ENCODE assay signal across 9 mouse cellular contexts in genomic region chr1:132199934-132200333, GRCm38 (mm10). TPM values are rescaled to one million over a fixed set of nuclear protein-coding genes. Genes with fewer than 3 reads are reported as not detected.
A peak's percentile ranks its signal among the peaks of the same experiment; 100 is the strongest.
DNase-seq lines count a peak whose midpoint lies in the region; ATAC-seq and TF ChIP-seq lines count a peak whose summit lies in the region.
"Had no signal": no experiment of that assay in that cellular context is flagged by ENCODE, and none has a peak within 500 bp of the region (broad histone marks: within the 10 kb centered on the region; RNA-seq: fewer than 3 reads in every experiment).

No protein-coding gene starts in this region.

- H3K9me3 ChIP-seq in heart, embryonic 11.5 days (replicated peaks; ENCODE audit: control insufficient read depth, low read length) = no peaks in the 10 kb centered on the region
- H3K9me3 ChIP-seq in ES-E14 (ENCODE audit: control insufficient read depth, insufficient read depth, low read depth, low read length) = no peaks in the 10 kb centered on the region
- H3K9me3 ChIP-seq in forebrain, embryonic 12.5 days = no peaks in the 10 kb centered on the region
- no peaks in the 10 kb centered on the region for H3K9me3 ChIP-seq in limb, embryonic 15.5 days

- in situ Hi-C loops in ES-E14 (cut with MboI; ENCODE audit: low sequenced_read_pairs in 2 of 2, unreplicated experiment in 2 of 2) = no loop called here

- no peaks in the 10 kb centered on the region for H3K36me3 ChIP-seq in heart, embryonic 11.5 days (ENCODE audit: control insufficient read depth, insufficient read depth, low read length)
- H3K36me3 ChIP-seq in ES-E14 (ENCODE audit: control insufficient read depth, insufficient read depth, low read length, poor library complexity, severe bottlenecking) = peaks cover 2% of the 10 kb centered on the region; the same call in 1 of the 2 replicates
- no peaks in the 10 kb centered on the region for H3K36me3 ChIP-seq in forebrain, embryonic 12.5 days (replicated peaks)
- H3K36me3 ChIP-seq in limb, embryonic 15.5 days = no peaks in the 10 kb centered on the region

- H3K27me3 ChIP-seq in heart, embryonic 11.5 days (ENCODE audit: control insufficient read depth, insufficient read depth, low read length) = peaks cover 42% of the 10 kb centered on the region
- peaks cover 4% of the 10 kb centered on the region; the same call in 1 of the 2 replicates for H3K27me3 ChIP-seq in forebrain, embryonic 12.5 days
- peaks cover 11% of the 10 kb centered on the region for H3K27me3 ChIP-seq in limb, embryonic 15.5 days

- peaks cover 7% of the 10 kb centered on the region for H3K4me1 ChIP-seq in heart, embryonic 11.5 days (ENCODE audit: control insufficient read depth, insufficient read depth, low read length)
- peaks cover 8 to 46% of the 10 kb centered on the region in 2 experiments for H3K4me1 ChIP-seq in ES-E14 (ENCODE audit: control insufficient read depth in 2 of 2, insufficient read depth in 2 of 2, low read length in 2 of 2, poor library complexity in 1 of 2)
- H3K4me1 ChIP-seq in forebrain, embryonic 12.5 days = peaks cover 86% of the 10 kb centered on the region
- H3K4me1 ChIP-seq in limb, embryonic 15.5 days = peaks cover 36% of the 10 kb centered on the region

- peak overlapping the region; percentile 16; the same call in 1 of the 2 replicates for H3K4me3 ChIP-seq in heart, embryonic 11.5 days (ENCODE audit: low read depth, low read length)
- H3K4me3 ChIP-seq in ES-E14 (ENCODE audit: insufficient read depth in 1 of 2, low read depth in 1 of 2, low read length in 2 of 2, poor library complexity in 1 of 2, severe bottlenecking in 1 of 2) = peak overlapping the region in 1 of 2 experiments; percentile 53; a peak in 2 of 4 replicates
- 0 out of 2 replicates have a peak overlapping the region, but pooled peaks have one; percentile 5 for H3K4me3 ChIP-seq in forebrain, embryonic 12.5 days (replicated peaks)
- H3K4me3 ChIP-seq in limb, embryonic 15.5 days = peak overlapping the region; percentile 33

- 12% methylated on average over 12 of the region's 12 CpGs for WGBS in heart, embryonic 11.5 days (ENCODE audit: insufficient replicate concordance)
- 8% methylated on average over 12 of the region's 12 CpGs for WGBS in forebrain, embryonic 12.5 days
- WGBS in limb, embryonic 15.5 days = 18% methylated on average over 12 of the region's 12 CpGs

- no peak for ATAC-seq in heart, embryonic 11.5 days (replicated peaks; ENCODE audit: insufficient number of reproducible peaks, low FRiP score, low TSS enrichment)
- ATAC-seq in forebrain, embryonic 12.5 days (ENCODE audit: low FRiP score) = no peak
- no peak for ATAC-seq in limb, embryonic 15.5 days (ENCODE audit: insufficient number of reproducible peaks, low FRiP score, low TSS enrichment, low read depth)

- H3K4me2 ChIP-seq in heart, embryonic 11.5 days = peak overlapping the region; percentile 36
- H3K4me2 ChIP-seq in forebrain, embryonic 12.5 days = peak overlapping the region; percentile 37
- peak overlapping the region; percentile 41 for H3K4me2 ChIP-seq in limb, embryonic 15.5 days

- H3K9ac ChIP-seq in heart, embryonic 11.5 days (ENCODE audit: low read depth, low read length) = no peak overlapping the region
- H3K9ac ChIP-seq in ES-E14 (ENCODE audit: insufficient read depth, low read depth, low read length, poor library complexity, severe bottlenecking) = peak overlapping the region; percentile 42; the same call in 1 of the 2 replicates
- no peak overlapping the region for H3K9ac ChIP-seq in forebrain, embryonic 12.5 days
- H3K9ac ChIP-seq in limb, embryonic 15.5 days = no peak overlapping the region

- H3K27ac ChIP-seq in heart, embryonic 11.5 days (ENCODE audit: low read depth, low read length) = no peak overlapping the region
- H3K27ac ChIP-seq in ES-E14 (ENCODE audit: insufficient read depth, low read depth, low read length, poor library complexity, severe bottlenecking) = peak overlapping the region; percentile 93
- peak overlapping the region; percentile 87 for H3K27ac ChIP-seq in forebrain, embryonic 12.5 days
- no peak overlapping the region for H3K27ac ChIP-seq in limb, embryonic 15.5 days

- DNase-seq in heart, postnatal 10 days = no peak
- DNase-seq in ES-E14 (ENCODE audit: low read depth, low spot score) = no peak
- DNase-seq in gastrocnemius, adult 8-10 months (ENCODE audit: low spot score in 2 of 2) = no peak
- DNase-seq in gastrocnemius, adult 18-20 months (ENCODE audit: low spot score) = no peak
- DNase-seq in embryo, embryonic 11 days = no peak
- DNase-seq: kidney, adult 2 months had no signal

- intact Hi-C loops in heart, postnatal 10 days (cut with DNase I) = no loop called here

TF ChIP-seq in ES-E14, 5 proteins besides CTCF, POLR2A, EP300 and RAD21:
- TF ChIP-seq CHD2 (IDR thresholded peaks at IDR 0.05; ENCODE audit: low read depth, low read length) = no peak
- no peak for TF ChIP-seq ZC3H11A (IDR thresholded peaks at IDR 0.05; ENCODE audit: borderline replicate concordance, low read depth, low read length)
- no peak for TF ChIP-seq ZNF384 (IDR thresholded peaks at IDR 0.05; ENCODE audit: low read depth, low read length)
- no peak for TF ChIP-seq HCFC1 (IDR thresholded peaks at IDR 0.05; ENCODE audit: borderline replicate concordance, insufficient read depth, low read length)
- no peak for TF ChIP-seq MAFK (IDR thresholded peaks at IDR 0.05; ENCODE audit: insufficient read depth, low read depth, low read length)

RNA-seq across cellular contexts. Expression of gene AC124108.1, which starts 8.7 kb away (rescaled TPM):
- polyA plus RNA-seq in heart, embryonic 11.5 days (2014; fragmentation: Nextera tagmentation; extraction: Ambion mirVana) = 0.03 TPM in 1 of 2 replicates, not detected in the other
- total RNA-seq in heart, postnatal 10 days (2021) = not detected
- total RNA-seq in ES-E14 (2012; rRNA removed) = 5.0 and 6.5 TPM in 2 replicates
- polyA plus RNA-seq in forebrain, embryonic 12.5 days (2016; fragmentation: Nextera tagmentation; extraction: Ambion mirVana) = 5.0 and 5.7 TPM in 2 replicates
- 0.12 and 0.25 TPM in 2 replicates for polyA plus RNA-seq in limb, embryonic 15.5 days (2015; fragmentation: Nextera tagmentation; extraction: Ambion mirVana)
- not detected for total RNA-seq in gastrocnemius, adult 8-10 months (2022)
- not detected for total RNA-seq in gastrocnemius, adult 18-20 months (2021)
- polyA plus RNA-seq: kidney, adult 2 months had no signal

RNA-seq across cellular contexts. Expression of gene Lemd1, which starts 8.7 kb away (rescaled TPM):
- not detected in 2 replicates for polyA plus RNA-seq in heart, embryonic 11.5 days (2014; fragmentation: Nextera tagmentation; extraction: Ambion mirVana)
- total RNA-seq in heart, postnatal 10 days (2021) = not detected
- 3.9 and 4.3 TPM in 2 replicates for total RNA-seq in ES-E14 (2012; rRNA removed)
- polyA plus RNA-seq in forebrain, embryonic 12.5 days (2016; fragmentation: Nextera tagmentation; extraction: Ambion mirVana) = 12.3 and 14.7 TPM in 2 replicates
- 0.29 and 0.56 TPM in 2 replicates for polyA plus RNA-seq in limb, embryonic 15.5 days (2015; fragmentation: Nextera tagmentation; extraction: Ambion mirVana)
- under 1 TPM in 1 of 4 experiments, not detected in 3; 0.19 TPM for total RNA-seq in gastrocnemius, adult 8-10 months (2022)
- total RNA-seq in gastrocnemius, adult 18-20 months (2021) = not detected
- polyA plus RNA-seq: kidney, adult 2 months had no signal

RNA-seq across cellular contexts. Expression of gene Gm10188, which starts 29.6 kb away (rescaled TPM):
- not detected in 2 replicates for polyA plus RNA-seq in heart, embryonic 11.5 days (2014; fragmentation: Nextera tagmentation; extraction: Ambion mirVana)
- total RNA-seq in heart, postnatal 10 days (2021) = not detected
- 0.37 TPM in 1 of 2 replicates, not detected in the other for total RNA-seq in ES-E14 (2012; rRNA removed)
- polyA plus RNA-seq in forebrain, embryonic 12.5 days (2016; fragmentation: Nextera tagmentation; extraction: Ambion mirVana) = 0.38 and 0.59 TPM in 2 replicates
- not detected in 2 replicates for polyA plus RNA-seq in limb, embryonic 15.5 days (2015; fragmentation: Nextera tagmentation; extraction: Ambion mirVana)
- not detected for total RNA-seq in gastrocnemius, adult 8-10 months (2022)
- total RNA-seq in gastrocnemius, adult 18-20 months (2021) = not detected
- polyA plus RNA-seq: kidney, adult 2 months had no signal

Comparison
In these comparisons a context has a peak if more than half of its experiments do, and no peak if none do; other contexts are left out.
1. H3K27ac ChIP-seq: peak in ES-E14 (single experiment) and forebrain, embryonic 12.5 days (single experiment); none in heart, embryonic 11.5 days (single experiment) and limb, embryonic 15.5 days (single experiment).
2. Peak in every context shown above with its lines, with median percentiles within 50 percentile points of each other: H3K4me2 ChIP-seq.